Comparison of ENCODE assay signal across 7 mouse cellular contexts in the genomic region with DNA sequence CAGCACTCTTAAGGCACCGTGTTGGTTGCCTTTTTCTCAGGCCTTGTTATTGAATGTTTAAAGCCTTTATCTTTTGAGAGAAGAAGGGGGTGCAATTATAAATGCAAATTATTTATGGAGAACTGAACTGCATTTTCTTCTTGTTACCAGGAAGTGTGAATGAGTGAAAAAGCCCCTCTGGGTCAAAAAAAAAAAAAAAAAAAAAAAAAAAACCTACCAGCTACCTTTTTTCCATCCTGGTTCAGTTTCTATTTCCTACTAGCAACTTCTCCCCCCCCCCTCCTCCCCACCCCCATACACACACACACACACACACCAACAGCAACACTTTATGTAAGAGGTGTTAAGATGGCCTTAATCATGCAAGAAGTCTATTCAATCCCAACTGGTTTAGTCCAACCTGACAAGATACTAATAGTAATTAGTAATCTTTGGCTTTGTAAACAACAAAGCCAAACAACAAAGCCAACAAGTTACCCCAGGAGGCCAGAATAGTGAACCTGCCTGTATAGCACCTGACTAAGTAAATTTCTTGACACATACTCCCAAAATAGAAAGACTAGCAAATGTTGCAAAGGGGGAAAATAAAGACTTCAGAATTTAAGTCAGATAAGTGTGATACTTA. TPM values are rescaled to one million over a fixed set of nuclear protein-coding genes. Genes with fewer than 3 reads are reported as not detected.
DNase-seq lines count a peak whose midpoint lies in the region; ATAC-seq and TF ChIP-seq lines count a peak whose summit lies in the region.

No protein-coding gene starts in this region.

- no peak for TF ChIP-seq EP300 in lung, postnatal 0 days (IDR thresholded peaks at IDR 0.05)

- DNase-seq in lung, postnatal 0 days (ENCODE audit: low spot score), result no peak
- no peak for DNase-seq in lung, postnatal 10 days
- DNase-seq in limb, embryonic 14.5 days (ENCODE audit: low spot score), result no peak
- no peak for DNase-seq in left cerebral cortex, adult 9 months (ENCODE audit: low spot score in 2 of 2)
- DNase-seq in gastrocnemius, postnatal 10 days, result no peak

- H3K4me3 ChIP-seq in lung, postnatal 0 days (ENCODE audit: low read depth, low read length), result peak overlapping the region; percentile 100
- peak overlapping the region; percentile 97 for H3K4me3 ChIP-seq in embryonic facial prominence, embryonic 15.5 days (replicated peaks)
- H3K4me3 ChIP-seq in limb, embryonic 14.5 days (replicated peaks; ENCODE audit: low read length), result peak overlapping the region; percentile 89
- peak overlapping the region; percentile 78 for H3K4me3 ChIP-seq in stomach, embryonic 15.5 days (replicated peaks)

- peaks cover 2% of the 10 kb centered on the region; the same call in 1 of the 2 replicates for H3K4me1 ChIP-seq in lung, postnatal 0 days (ENCODE audit: insufficient read depth, low read depth, low read length)
- H3K4me1 ChIP-seq in embryonic facial prominence, embryonic 15.5 days, result peaks cover 6% of the 10 kb centered on the region; the same call in 1 of the 2 replicates
- peaks cover 7% of the 10 kb centered on the region for H3K4me1 ChIP-seq in limb, embryonic 14.5 days (ENCODE audit: control insufficient read depth, insufficient read depth, low read length)
- H3K4me1 ChIP-seq in stomach, embryonic 15.5 days, result peaks cover 6% of the 10 kb centered on the region; the same call in 1 of the 2 replicates

- H3K9ac ChIP-seq in lung, postnatal 0 days (replicated peaks; ENCODE audit: low read depth), result peak overlapping the region; percentile 57; the same call in 1 of the 2 replicates
- peak overlapping the region; percentile 76; the same call in 1 of the 2 replicates for H3K9ac ChIP-seq in embryonic facial prominence, embryonic 15.5 days
- peak overlapping the region; percentile 97 for H3K9ac ChIP-seq in limb, embryonic 14.5 days (ENCODE audit: low read depth, low read length, severe bottlenecking)
- H3K9ac ChIP-seq in stomach, embryonic 15.5 days, result peak overlapping the region; percentile 44; the same call in 1 of the 2 replicates

- no peak for ATAC-seq in lung, postnatal 0 days
- no peak for ATAC-seq in embryonic facial prominence, embryonic 15.5 days (ENCODE audit: insufficient number of reproducible peaks, low FRiP score, low TSS enrichment, low read depth)
- no peak for ATAC-seq in limb, embryonic 14.5 days (ENCODE audit: low FRiP score, low read depth)
- ATAC-seq in stomach, embryonic 15.5 days (ENCODE audit: insufficient read depth, low FRiP score, low read depth), result no peak

- H3K27ac ChIP-seq in lung, postnatal 0 days (ENCODE audit: low read length), result peak overlapping the region; percentile 99
- peak overlapping the region; percentile 99 for H3K27ac ChIP-seq in embryonic facial prominence, embryonic 15.5 days (replicated peaks)
- H3K27ac ChIP-seq in limb, embryonic 14.5 days (replicated peaks; ENCODE audit: low read depth, low read length), result peak overlapping the region; percentile 98
- H3K27ac ChIP-seq in stomach, embryonic 15.5 days, result peak overlapping the region; percentile 99

- no peaks in the 10 kb centered on the region for H3K9me3 ChIP-seq in lung, postnatal 0 days (ENCODE audit: low read length)
- no peaks in the 10 kb centered on the region for H3K9me3 ChIP-seq in embryonic facial prominence, embryonic 15.5 days (replicated peaks)
- H3K9me3 ChIP-seq in limb, embryonic 14.5 days (ENCODE audit: control insufficient read depth, low read length), result no peaks in the 10 kb centered on the region
- H3K9me3 ChIP-seq in stomach, embryonic 15.5 days, result no peaks in the 10 kb centered on the region

- 3% methylated on average over 1 of the region's 1 CpGs for WGBS in lung, postnatal 0 days
- 0% methylated on average over 1 of the region's 1 CpGs for WGBS in embryonic facial prominence, embryonic 15.5 days
- WGBS in limb, embryonic 14.5 days, result 0% methylated on average over 1 of the region's 1 CpGs
- 0% methylated on average over 1 of the region's 1 CpGs for WGBS in stomach, embryonic 15.5 days

- no peaks in the 10 kb centered on the region for H3K27me3 ChIP-seq in lung, postnatal 0 days (replicated peaks; ENCODE audit: insufficient read depth, low read length)
- H3K27me3 ChIP-seq in embryonic facial prominence, embryonic 15.5 days, result no peaks in the 10 kb centered on the region
- H3K27me3 ChIP-seq in limb, embryonic 14.5 days (ENCODE audit: control insufficient read depth, insufficient read depth, low read length), result no peaks in the 10 kb centered on the region
- no peaks in the 10 kb centered on the region for H3K27me3 ChIP-seq in stomach, embryonic 15.5 days (replicated peaks)

- H3K4me2 ChIP-seq in lung, postnatal 0 days (replicated peaks; ENCODE audit: low read depth, low read length), result peak overlapping the region; percentile 89
- H3K4me2 ChIP-seq in embryonic facial prominence, embryonic 15.5 days (replicated peaks), result peak overlapping the region; percentile 60
- peak overlapping the region; percentile 75 for H3K4me2 ChIP-seq in limb, embryonic 14.5 days (replicated peaks; ENCODE audit: low read depth, low read length, severe bottlenecking)
- H3K4me2 ChIP-seq in stomach, embryonic 15.5 days, result peak overlapping the region; percentile 66

- TF ChIP-seq POLR2A in limb, embryonic 14.5 days (IDR thresholded peaks at IDR 0.05; ENCODE audit: borderline replicate concordance, extremely low read depth, insufficient read depth, insufficient read length), result no peak

- TF ChIP-seq CTCF in lung, postnatal 0 days (IDR thresholded peaks at IDR 0.05), result no peak

- H3K36me3 ChIP-seq in lung, postnatal 0 days (ENCODE audit: insufficient read depth, low read length), result no peaks in the 10 kb centered on the region
- no peaks in the 10 kb centered on the region for H3K36me3 ChIP-seq in embryonic facial prominence, embryonic 15.5 days
- H3K36me3 ChIP-seq in limb, embryonic 14.5 days (ENCODE audit: control insufficient read depth, insufficient read depth, low read length), result no peaks in the 10 kb centered on the region
- H3K36me3 ChIP-seq in stomach, embryonic 15.5 days, result no peaks in the 10 kb centered on the region

RNA-seq across cellular contexts. Expression of a gene that starts 0.5 kb away (rescaled TPM):
- 29.5 and 30.6 TPM in 2 replicates for polyA plus RNA-seq in lung, postnatal 0 days (2015; fragmentation: Nextera tagmentation; extraction: Ambion mirVana)
- polyA plus RNA-seq in embryonic facial prominence, embryonic 15.5 days (2015; fragmentation: Nextera tagmentation; extraction: Ambion mirVana), result 21.3 and 27.4 TPM in 2 replicates
- polyA plus RNA-seq in limb, embryonic 14.5 days (2012; rRNA removed), result 16.5 and 18.0 TPM in 2 replicates
- polyA plus RNA-seq in limb, embryonic 14.5 days (2014; fragmentation: Nextera tagmentation; extraction: Ambion mirVana), result 25.8 and 26.8 TPM in 2 replicates
- 25.7 and 28.3 TPM in 2 replicates for polyA plus RNA-seq in stomach, embryonic 15.5 days (2015; fragmentation: Nextera tagmentation; extraction: Ambion mirVana)
- 10 to 100 TPM; 54.2 to 58.0 TPM for total RNA-seq in gastrocnemius, postnatal 10 days (2021)

RNA-seq across cellular contexts. Expression of a gene that starts 45.8 kb away (rescaled TPM):
- 10.9 and 11.5 TPM in 2 replicates for polyA plus RNA-seq in lung, postnatal 0 days (2015; fragmentation: Nextera tagmentation; extraction: Ambion mirVana)
- 17.6 TPM in 2 replicates for polyA plus RNA-seq in embryonic facial prominence, embryonic 15.5 days (2015; fragmentation: Nextera tagmentation; extraction: Ambion mirVana)
- polyA plus RNA-seq in limb, embryonic 14.5 days (2012; rRNA removed), result 8.2 and 11.4 TPM in 2 replicates
- 17.5 and 19.3 TPM in 2 replicates for polyA plus RNA-seq in limb, embryonic 14.5 days (2014; fragmentation: Nextera tagmentation; extraction: Ambion mirVana)
- polyA plus RNA-seq in stomach, embryonic 15.5 days (2015; fragmentation: Nextera tagmentation; extraction: Ambion mirVana), result 21.4 and 24.1 TPM in 2 replicates
- 10 to 100 TPM; 21.0 to 21.9 TPM for total RNA-seq in gastrocnemius, postnatal 10 days (2021)

Comparison
In these comparisons a context has a peak if more than half of its experiments do, and no peak if none do; other contexts are left out.
1. H3K9ac ChIP-seq: peak in every context shown above with its lines; median percentile 97 in limb, embryonic 14.5 days; 76 in embryonic facial prominence, embryonic 15.5 days; 57 in lung, postnatal 0 days; 44 in stomach, embryonic 15.5 days.